Mouse (Mus musculus) E14TG2a.4 (cell line): ENCODE results near the gene Ackr4.

Experiments used
- CTCF ChIP-seq: conservative IDR thresholded peaks from 2 replicates; pipeline ENCODE4 v1.5.1; 2014; ENCODE audit warnings: low read length
- NANOG ChIP-seq: IDR thresholded peaks from 2 replicates; pipeline ENCODE4 v1.6.1; 2014; ENCODE audit warnings: borderline replicate concordance, low read length, mixed read lengths

- TF ChIP-seq CTCF, result no peak
- TF ChIP-seq NANOG, result no peak
Observed at GRCm38 (mm10) chr9:104128110-104128509, 1.4 kb upstream of the Ackr4 start.
